Mouse (Mus musculus) skeletal muscle tissue, postnatal 0 days (tissue): ENCODE measurements around the gene Hsd3b4. TPM values are rescaled to one million over a fixed set of nuclear protein-coding genes. Genes with fewer than 3 reads are reported as not detected.

Source experiments
- polyA plus RNA-seq: library from polyadenylated mRNA; unstranded; fragments of >200 nt; fragmentation: Nextera tagmentation; extraction: Ambion mirVana; gene quantifications from 2 replicates; pipeline ENCODE4 v1.2.1, GENCODE M21; 2015

Gene Hsd3b4
- not detected in 2 replicates for polyA plus RNA-seq

DNA sequence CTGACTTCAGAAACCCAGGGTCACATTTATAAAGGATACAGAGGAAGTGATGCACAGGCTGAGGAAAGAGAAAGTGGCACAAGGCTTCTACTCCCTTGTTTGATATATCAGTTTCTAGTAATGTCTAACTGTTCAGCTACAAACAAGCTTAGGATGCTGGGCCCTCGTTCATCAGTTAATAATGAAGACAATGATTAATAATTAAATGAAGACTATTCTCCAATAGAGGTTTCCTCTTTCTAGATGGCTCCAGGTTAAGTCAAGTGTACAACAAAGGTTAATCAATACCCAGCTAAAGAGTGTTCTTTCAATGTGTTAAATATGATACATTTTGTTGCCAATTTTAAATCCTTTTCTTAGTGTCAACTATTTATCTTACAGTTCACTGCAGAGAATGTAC lies at the start of gene Hsd3b4:
Gene Hsd3b4 (minus strand): TSS at position 101 of the 400 bp plus-strand sequence.

DNA sequence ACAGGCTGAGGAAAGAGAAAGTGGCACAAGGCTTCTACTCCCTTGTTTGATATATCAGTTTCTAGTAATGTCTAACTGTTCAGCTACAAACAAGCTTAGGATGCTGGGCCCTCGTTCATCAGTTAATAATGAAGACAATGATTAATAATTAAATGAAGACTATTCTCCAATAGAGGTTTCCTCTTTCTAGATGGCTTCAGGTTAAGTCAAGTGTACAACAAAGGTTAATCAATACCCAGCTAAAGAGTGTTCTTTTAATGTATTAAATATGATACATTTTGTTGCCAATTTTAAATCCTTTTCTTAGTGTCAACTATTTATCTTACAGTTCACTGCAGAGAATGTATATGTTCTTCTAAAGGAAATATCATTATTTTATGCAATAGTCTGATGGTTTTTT lies 53.3 kb downstream of the Hsd3b4 start, which contains the start of gene Gm4450:
Gene Gm4450 (minus strand): TSS at position 101 of the 400 bp plus-strand sequence.

Other genes starting within 250 kb of the Hsd3b4 start
- gene Hmgcs2, start 230.1 kb downstream of the Hsd3b4 start, polyA plus RNA-seq: 4.0 and 5.6 TPM in 2 replicates
- 30.4 and 58.9 TPM in 2 replicates for gene Phgdh, start 170.5 kb downstream of the Hsd3b4 start, polyA plus RNA-seq
- 3.2 TPM in 2 replicates for gene Zfp697, start 128.1 kb downstream of the Hsd3b4 start, polyA plus RNA-seq
- gene Gm4450, start 53.4 kb downstream of the Hsd3b4 start, polyA plus RNA-seq: not detected in 2 replicates
- gene Gm10681, start 78.3 kb upstream of the Hsd3b4 start, polyA plus RNA-seq: not detected in 2 replicates
- not detected in 2 replicates for gene Hsd3b5, start 119.7 kb upstream of the Hsd3b4 start, polyA plus RNA-seq
- not detected in 2 replicates for gene Hsd3b2, start 214.0 kb upstream of the Hsd3b4 start, polyA plus RNA-seq